Mouse (Mus musculus): ENCODE measurements around the gene Calm5. TPM values are rescaled to one million over a fixed set of nuclear protein-coding genes. Genes with fewer than 3 reads are reported as not detected.
"Not testable (repeated sequence)": the region's sequence is repeated elsewhere in the genome, so short reads cannot be mapped to it uniquely, and the experiment has no call there.

Gene Calm5
- polyA plus RNA-seq, 1 experiment from 2014 or later = 2.9 TPM

GRCm38 (mm10) chr13:3892601-3893000 is 38.6 kb downstream of the Calm5 start:
- Histone ChIP-seq H3K36me3 (peaks cover 12% of the 10 kb centered on the region), H3K4me1 (peaks cover 13% of the 10 kb centered on the region), H3K9me3 (replicated peaks) (no peaks in the 10 kb centered on the region), H3K4me3 (replicated peaks) (peak overlapping the region; percentile 71), H3K9ac (peak overlapping the region; percentile 76), H3K27ac (replicated peaks) (peak overlapping the region; percentile 72), H3K4me2 (replicated peaks) (peak overlapping the region; percentile 63), H3K27me3 (no peaks in the 10 kb centered on the region)
- WGBS = 3% methylated on average over 7 of the region's 7 CpGs
- ATAC-seq (ENCODE audit: insufficient number of reproducible peaks, low FRiP score, low TSS enrichment, low read depth) = no peak

DNA sequence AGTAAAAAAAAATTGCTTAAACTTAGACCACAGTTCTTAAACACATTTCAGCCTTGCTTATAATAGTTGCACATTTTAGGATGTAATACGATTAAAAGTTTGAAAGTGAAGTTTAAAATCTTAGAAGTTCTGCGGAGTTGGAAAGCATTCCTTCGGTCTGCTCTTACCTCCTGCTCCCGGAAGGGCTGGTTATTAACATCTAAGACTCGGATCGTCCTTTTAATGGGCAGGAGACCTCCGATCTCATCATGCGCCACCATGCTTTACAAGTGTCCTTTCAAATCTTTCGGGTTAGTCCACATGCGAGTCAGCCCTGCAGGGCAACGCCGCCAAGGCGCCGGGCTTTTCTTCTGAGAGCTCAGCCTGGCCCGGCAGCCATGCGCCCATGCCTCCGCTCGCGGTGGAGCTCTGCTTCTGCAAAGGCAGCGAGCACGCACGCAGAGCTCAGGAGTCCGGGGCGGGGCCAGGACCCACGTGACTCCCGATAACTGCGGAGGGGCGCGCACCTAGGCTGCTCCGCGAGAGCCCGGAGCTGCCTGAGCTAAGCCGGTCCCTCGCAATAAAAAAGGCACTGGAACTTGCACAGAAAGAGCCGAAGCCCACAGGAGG is 39.3 kb downstream of the Calm5 start:
- Histone ChIP-seq H3K9me3 (replicated peaks) (no peaks in the 10 kb centered on the region), H3K36me3 (peaks cover 5% of the 10 kb centered on the region), H3K27me3 (no peaks in the 10 kb centered on the region), H3K27ac (replicated peaks) (peak overlapping the region; percentile 89), H3K4me1 (peaks cover 13% of the 10 kb centered on the region), H3K4me2 (replicated peaks) (peak overlapping the region; percentile 63), H3K4me3 (replicated peaks) (peak overlapping the region; percentile 71), H3K9ac (peak overlapping the region; percentile 76)
- WGBS = under 1% methylated on average over 35 of the region's 35 CpGs
- ATAC-seq (ENCODE audit: insufficient number of reproducible peaks, low FRiP score, low TSS enrichment, low read depth) = peak; percentile 93

GRCm38 (mm10) chr13:3894549-3894948 is 40.6 kb downstream of the Calm5 start:
- Histone ChIP-seq H3K9me3 (replicated peaks) (no peaks in the 10 kb centered on the region), H3K4me3 (replicated peaks) (no peak overlapping the region), H3K4me2 (replicated peaks) (no peak overlapping the region), H3K9ac (no peak overlapping the region), H3K27ac (replicated peaks) (no peak overlapping the region), H3K4me1 (peaks cover 6% of the 10 kb centered on the region), H3K36me3 (no peaks in the 10 kb centered on the region), H3K27me3 (no peaks in the 10 kb centered on the region)
- 72% methylated on average over 8 of the region's 8 CpGs for WGBS
- no peak for ATAC-seq (ENCODE audit: insufficient number of reproducible peaks, low FRiP score, low TSS enrichment, low read depth)

DNA sequence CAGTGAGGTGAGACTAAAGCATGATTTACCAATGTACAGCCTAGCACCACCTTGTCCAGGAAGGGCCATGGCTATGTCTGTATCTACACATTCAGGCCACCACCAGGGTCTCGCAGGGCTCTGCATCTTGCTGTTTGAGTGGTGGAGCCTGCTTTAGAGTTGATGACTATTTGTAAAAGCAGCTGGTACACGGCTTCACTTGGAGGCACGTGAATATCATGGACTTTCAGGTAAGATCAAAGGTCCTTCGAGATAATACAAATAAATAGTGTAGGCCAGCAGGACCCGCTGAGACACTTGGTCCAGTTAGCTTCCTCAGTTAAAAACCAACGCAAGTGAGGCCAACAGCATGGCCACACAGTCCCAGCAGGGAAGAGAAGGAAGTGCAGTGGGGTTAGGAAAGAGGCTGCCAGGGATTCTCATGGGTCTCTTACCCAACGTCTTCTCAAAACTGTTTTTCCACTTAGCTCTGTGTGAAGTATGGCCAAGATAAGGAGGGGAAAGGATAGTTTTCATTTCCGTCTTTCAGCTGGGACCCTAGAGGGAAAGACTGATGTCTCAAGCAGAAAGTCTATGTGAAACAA is 41.5 kb downstream of the Calm5 start:
- no peak for ATAC-seq (ENCODE audit: insufficient number of reproducible peaks, low FRiP score, low TSS enrichment, low read depth)
- H3K4me3 ChIP-seq (replicated peaks) = no peak overlapping the region
- no peak overlapping the region for H3K9ac ChIP-seq
- H3K27me3 ChIP-seq = no peaks in the 10 kb centered on the region
- H3K36me3 ChIP-seq = no peaks in the 10 kb centered on the region
- no peak overlapping the region for H3K4me2 ChIP-seq (replicated peaks)
- no peaks in the 10 kb centered on the region for H3K9me3 ChIP-seq (replicated peaks)
- peaks cover 6% of the 10 kb centered on the region for H3K4me1 ChIP-seq
- no peak overlapping the region for H3K27ac ChIP-seq (replicated peaks)
- 80% methylated on average over 8 of the region's 8 CpGs for WGBS

GRCm38 (mm10) chr13:3896032-3896431 is 42.1 kb downstream of the Calm5 start:
- H3K4me1 ChIP-seq = peaks cover 6% of the 10 kb centered on the region
- ATAC-seq (ENCODE audit: insufficient number of reproducible peaks, low FRiP score, low TSS enrichment, low read depth) = no peak
- 89% methylated on average over 6 of the region's 6 CpGs for WGBS
- H3K27me3 ChIP-seq = no peaks in the 10 kb centered on the region
- H3K4me2 ChIP-seq (replicated peaks) = no peak overlapping the region
- no peak overlapping the region for H3K9ac ChIP-seq
- H3K36me3 ChIP-seq = peaks cover 4% of the 10 kb centered on the region; the same call in 1 of the 2 replicates
- H3K9me3 ChIP-seq (replicated peaks) = no peaks in the 10 kb centered on the region
- H3K4me3 ChIP-seq (replicated peaks) = no peak overlapping the region
- H3K27ac ChIP-seq (replicated peaks) = no peak overlapping the region

DNA sequence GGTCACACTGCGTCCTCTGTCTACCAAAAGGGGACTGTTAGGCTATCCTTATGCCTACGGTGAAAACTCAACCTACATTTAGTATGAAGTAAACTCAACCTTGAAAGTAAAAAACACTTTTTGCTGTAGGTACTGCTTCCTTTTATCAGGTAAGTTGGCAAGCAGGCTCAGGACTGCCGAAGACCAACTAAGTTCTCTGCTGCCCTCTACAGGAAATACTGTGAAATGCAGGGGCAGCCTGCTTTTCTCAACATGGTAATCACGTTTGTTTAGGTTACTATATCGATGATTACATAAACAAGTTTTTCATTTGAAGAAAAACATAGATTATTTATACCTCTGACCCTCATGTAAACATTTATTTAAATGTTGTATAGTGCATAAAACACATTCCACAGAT is 42.9 kb downstream of the Calm5 start:
- no peaks in the 10 kb centered on the region for H3K9me3 ChIP-seq (replicated peaks)

GRCm38 (mm10) chr13:3898202-3898601 is 44.2 kb downstream of the Calm5 start:
- H3K9ac ChIP-seq; H3K36me3 ChIP-seq; H3K4me1 ChIP-seq; ATAC-seq (ENCODE audit: insufficient number of reproducible peaks, low FRiP score, low TSS enrichment, low read depth); H3K9me3 ChIP-seq (replicated peaks); H3K4me3 ChIP-seq (replicated peaks); H3K27me3 ChIP-seq; H3K27ac ChIP-seq (replicated peaks); H3K4me2 ChIP-seq (replicated peaks): not testable (repeated sequence)
- 94% methylated on average over 5 of the region's 5 CpGs for WGBS

More for the DNA sequence above, 42.9 kb downstream of the Calm5 start:
- H3K4me1 ChIP-seq = peaks cover 6% of the 10 kb centered on the region
- WGBS = 23% methylated on average over 5 of the region's 5 CpGs
- no peaks in the 10 kb centered on the region for H3K27me3 ChIP-seq
- H3K4me2 ChIP-seq (replicated peaks) = no peak overlapping the region
- no peak overlapping the region for H3K27ac ChIP-seq (replicated peaks)
- no peak for ATAC-seq (ENCODE audit: insufficient number of reproducible peaks, low FRiP score, low TSS enrichment, low read depth)
- H3K36me3 ChIP-seq = peaks cover 4% of the 10 kb centered on the region; the same call in 1 of the 2 replicates
- H3K4me3 ChIP-seq (replicated peaks) = no peak overlapping the region
- no peak overlapping the region for H3K9ac ChIP-seq

DNA sequence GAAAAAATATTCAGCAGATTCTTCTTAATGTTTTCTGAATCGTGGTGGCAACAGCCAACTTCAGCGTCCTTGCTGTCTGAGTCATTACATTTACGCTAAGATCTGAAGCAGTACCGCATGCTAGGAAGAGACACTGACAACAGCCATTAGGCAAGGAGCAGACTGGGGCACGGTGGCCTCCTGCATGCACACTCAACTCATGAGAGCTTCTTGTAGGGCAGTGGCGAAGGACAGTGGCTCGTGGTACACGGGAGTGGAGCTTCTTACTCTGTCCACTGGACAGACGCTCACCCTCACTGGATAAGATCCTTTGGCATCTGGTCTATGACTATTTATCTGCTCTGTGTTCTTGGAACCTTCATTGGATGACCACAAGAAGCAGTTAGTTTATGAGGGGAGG is 45.3 kb downstream of the Calm5 start:
- no peak overlapping the region for H3K4me2 ChIP-seq (replicated peaks)
- no peak for ATAC-seq (ENCODE audit: insufficient number of reproducible peaks, low FRiP score, low TSS enrichment, low read depth)
- H3K27me3 ChIP-seq = no peaks in the 10 kb centered on the region
- no peaks in the 10 kb centered on the region; the same call in 1 of the 2 replicates for H3K4me1 ChIP-seq
- H3K4me3 ChIP-seq (replicated peaks) = no peak overlapping the region
- H3K9me3 ChIP-seq (replicated peaks) = no peaks in the 10 kb centered on the region
- no peak overlapping the region for H3K27ac ChIP-seq (replicated peaks)
- no peak overlapping the region for H3K9ac ChIP-seq
- peaks cover 4% of the 10 kb centered on the region; the same call in 1 of the 2 replicates for H3K36me3 ChIP-seq
- WGBS = 89% methylated on average over 9 of the region's 9 CpGs

Other genes with a start within 250 kb of the Calm5 start
- gene Fam208b, start 243.1 kb upstream of the Calm5 start, polyA plus RNA-seq (2015; fragmentation: Nextera tagmentation; extraction: Ambion mirVana) = 14.2 and 15.1 TPM in 2 replicates
- gene Asb13, start 220.1 kb upstream of the Calm5 start, polyA plus RNA-seq (2015; fragmentation: Nextera tagmentation; extraction: Ambion mirVana) = 10.9 and 12.5 TPM in 2 replicates
- 31.3 and 33.6 TPM in 2 replicates for gene Calml3, start 49.9 kb upstream of the Calm5 start, polyA plus RNA-seq (2015; fragmentation: Nextera tagmentation; extraction: Ambion mirVana)
- gene Calm4, start 16.4 kb upstream of the Calm5 start, polyA plus RNA-seq (2015; fragmentation: Nextera tagmentation; extraction: Ambion mirVana) = 477 and 521 TPM in 2 replicates
- 144 and 149 TPM in 2 replicates for gene Net1, start 64.0 kb downstream of the Calm5 start, polyA plus RNA-seq (2015; fragmentation: Nextera tagmentation; extraction: Ambion mirVana)
- gene Tubal3, start 64.1 kb downstream of the Calm5 start, polyA plus RNA-seq (2015; fragmentation: Nextera tagmentation; extraction: Ambion mirVana) = not detected in 2 replicates
- not detected in 2 replicates for gene Ucn3, start 91.2 kb downstream of the Calm5 start, polyA plus RNA-seq (2015; fragmentation: Nextera tagmentation; extraction: Ambion mirVana)
- gene Akr1c14, start 194.8 kb downstream of the Calm5 start, polyA plus RNA-seq (2015; fragmentation: Nextera tagmentation; extraction: Ambion mirVana) = 2.1 and 2.3 TPM in 2 replicates

All from embryonic facial prominence, embryonic 15.5 days (tissue).